Mouse (Mus musculus): ENCODE results near the gene Rcc1.
A peak's percentile ranks its signal among the peaks of the same experiment; 100 is the strongest.

Rcc1 gene

DNA sequence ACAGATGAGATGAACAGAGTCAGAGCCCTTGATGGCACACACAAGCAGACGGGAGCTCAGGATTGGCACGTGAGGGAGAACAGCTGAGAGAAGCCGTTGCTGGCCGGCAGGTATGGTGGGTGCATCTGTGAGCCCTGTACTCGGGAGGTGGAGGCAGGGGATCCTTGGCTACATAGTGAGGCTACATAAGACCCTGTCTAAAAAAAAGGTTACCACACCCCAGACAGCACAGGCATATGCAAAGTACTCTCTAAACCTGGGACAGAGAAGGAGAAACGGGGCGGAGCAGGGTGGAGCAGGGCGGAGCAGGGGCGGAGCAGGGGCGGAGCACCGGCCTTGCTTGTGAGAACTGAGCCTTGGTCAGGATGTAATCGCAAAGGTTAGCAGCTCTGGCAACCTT lies 2.8 kb upstream of the Rcc1 start:
- no peak for DNase-seq (ENCODE audit: extremely low spot score, low spot score)

DNA sequence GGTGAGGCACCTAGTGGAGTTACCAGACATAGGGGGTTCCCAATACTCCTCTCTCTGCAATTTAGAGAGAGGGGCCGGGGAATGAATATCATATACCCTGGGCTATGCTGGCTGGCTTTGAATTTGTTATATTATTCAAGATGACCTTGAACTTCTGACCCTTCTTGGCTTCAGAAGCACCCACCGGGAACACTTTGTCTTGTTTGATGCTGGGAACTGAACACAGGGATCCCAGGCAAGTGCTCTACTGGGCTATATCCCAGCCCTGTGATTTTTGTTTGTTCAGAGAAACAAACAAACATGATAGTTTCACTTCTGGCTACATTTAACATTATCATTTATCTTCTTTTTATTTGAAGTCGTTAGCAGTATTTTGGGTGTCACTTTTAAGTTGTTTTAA lies 2.0 kb upstream of the Rcc1 start:
- no peak for DNase-seq (ENCODE audit: extremely low spot score, low spot score)

DNA sequence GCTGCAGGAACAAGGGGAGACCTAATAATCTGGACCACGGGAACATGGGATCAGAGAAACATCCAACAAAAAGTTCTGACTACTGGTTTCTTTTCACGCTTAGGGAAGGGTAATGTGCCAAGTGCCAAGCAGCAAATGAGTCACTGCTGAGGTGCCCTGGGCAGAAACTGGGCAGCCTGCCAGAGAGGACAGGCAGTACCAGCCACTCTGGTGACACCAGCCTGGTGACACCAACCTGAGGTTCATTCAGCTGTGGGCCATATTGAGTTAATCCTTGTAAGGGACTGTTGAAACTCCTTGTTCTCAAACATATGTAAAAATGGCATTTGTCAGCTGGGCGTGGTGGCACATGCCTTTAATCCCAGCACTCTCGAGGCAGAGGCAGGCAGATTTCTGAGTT lies 1.2 kb upstream of the Rcc1 start:
- no peak for DNase-seq (ENCODE audit: extremely low spot score, low spot score)

- DNase-seq (ENCODE audit: extremely low spot score, low spot score): peak; percentile 42
Observed at GRCm38 (mm10) chr4:132352739-132353138, 666 bp downstream of the Rcc1 start.

- DNase-seq (ENCODE audit: extremely low spot score, low spot score): no peak
Observed at GRCm38 (mm10) chr4:132351401-132351800, 2.0 kb downstream of the Rcc1 start.

GRCm38 (mm10) chr4:132350854-132351253 lies 2.6 kb downstream of the Rcc1 start:
- DNase-seq (ENCODE audit: extremely low spot score, low spot score): no peak

DNA sequence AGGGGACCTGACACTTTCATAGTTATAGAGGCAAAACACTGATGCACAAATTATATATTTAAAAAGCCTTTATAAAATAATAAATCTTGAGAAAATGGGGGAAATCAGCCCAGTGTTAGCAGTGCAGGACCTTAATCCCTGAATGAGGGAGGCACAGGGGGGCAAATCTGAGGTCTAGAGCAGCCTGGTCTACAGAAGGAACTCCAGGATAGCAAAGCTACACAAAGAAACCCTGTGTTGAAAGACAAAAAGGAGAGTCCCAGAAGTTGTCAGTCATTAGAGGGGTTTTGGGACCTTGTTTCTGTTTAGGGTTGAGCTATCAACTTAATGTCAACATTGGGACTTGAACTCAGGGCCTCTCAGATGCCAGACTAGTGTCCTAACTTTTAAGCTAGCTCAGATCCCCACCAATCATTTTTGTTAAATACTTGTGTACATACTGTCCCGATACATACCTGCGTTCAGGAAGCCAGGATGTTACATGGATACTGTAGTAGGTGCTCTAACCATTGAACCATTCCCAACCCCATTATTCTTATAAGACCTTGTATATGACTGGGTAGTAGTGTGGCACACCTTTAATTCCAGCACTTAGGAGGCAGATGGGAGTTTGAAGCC lies 3.2 kb downstream of the Rcc1 start:
- DNase-seq (ENCODE audit: extremely low spot score, low spot score): no peak

- DNase-seq (ENCODE audit: extremely low spot score, low spot score): no peak
Observed at GRCm38 (mm10) chr4:132349495-132350122, 3.8 kb downstream of the Rcc1 start.

DNA sequence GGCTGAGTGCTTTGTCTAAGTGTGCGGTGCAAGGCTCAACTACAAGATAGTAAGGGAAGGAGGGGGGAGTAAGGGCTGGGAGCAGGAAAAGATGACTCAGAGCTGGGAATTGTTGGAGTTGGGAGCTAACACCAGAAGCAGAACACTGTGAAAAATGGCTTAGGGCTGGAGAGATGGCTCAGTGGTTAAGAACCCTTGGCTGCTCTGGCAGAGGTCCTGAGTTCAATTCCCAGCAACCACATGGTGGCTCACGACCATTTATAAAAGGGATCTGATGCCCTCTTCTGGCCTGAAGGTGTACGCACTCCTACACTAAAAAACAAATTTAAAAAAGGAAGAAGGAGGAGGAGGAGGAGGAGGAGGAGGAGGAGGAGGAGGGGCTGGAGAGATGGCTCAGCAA lies 6.7 kb downstream of the Rcc1 start:
- no peak for DNase-seq (ENCODE audit: extremely low spot score, low spot score)

- no peak for DNase-seq (ENCODE audit: extremely low spot score, low spot score)
Observed at GRCm38 (mm10) chr4:132346261-132346660, 7.1 kb downstream of the Rcc1 start.

- DNase-seq (ENCODE audit: extremely low spot score, low spot score): no peak
Observed at GRCm38 (mm10) chr4:132345843-132346212, 7.6 kb downstream of the Rcc1 start.

- peak; percentile 99 for DNase-seq (ENCODE audit: extremely low spot score, low spot score)
Observed at GRCm38 (mm10) chr4:132345135-132345842, 8.1 kb downstream of the Rcc1 start.

- no peak for DNase-seq (ENCODE audit: extremely low spot score, low spot score)
Observed at GRCm38 (mm10) chr4:132344403-132345134, 8.8 kb downstream of the Rcc1 start.

- DNase-seq (ENCODE audit: extremely low spot score, low spot score): no peak
Observed at GRCm38 (mm10) chr4:132341451-132341850, 12.0 kb downstream of the Rcc1 start.

DNA sequence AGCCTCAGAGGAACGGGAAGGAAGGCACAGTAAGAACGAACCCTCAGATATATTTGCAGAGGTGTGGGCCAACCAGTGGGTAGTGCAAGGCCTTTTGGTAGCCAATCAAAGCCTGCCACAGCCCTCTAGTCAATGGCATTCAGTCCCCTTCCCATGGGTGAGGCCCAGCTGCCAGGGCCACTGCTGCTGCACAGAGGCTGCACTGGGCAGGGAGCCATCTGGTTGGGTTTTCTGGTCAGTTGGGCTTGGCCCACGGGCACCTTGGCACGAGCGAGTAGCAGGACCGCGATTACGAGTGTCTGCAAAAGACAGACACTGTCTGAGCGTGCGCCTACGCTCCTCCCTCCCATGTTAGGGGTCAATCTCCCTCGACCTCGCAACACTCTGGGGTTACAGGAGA lies 14.5 kb downstream of the Rcc1 start:
- DNase-seq (ENCODE audit: extremely low spot score, low spot score): no peak

- no peak for DNase-seq (ENCODE audit: extremely low spot score, low spot score)
Observed at GRCm38 (mm10) chr4:132332880-132333279, 20.5 kb downstream of the Rcc1 start.

GRCm38 (mm10) chr4:132331960-132332359 lies 21.4 kb downstream of the Rcc1 start:
- no peak for DNase-seq (ENCODE audit: extremely low spot score, low spot score)

DNA sequence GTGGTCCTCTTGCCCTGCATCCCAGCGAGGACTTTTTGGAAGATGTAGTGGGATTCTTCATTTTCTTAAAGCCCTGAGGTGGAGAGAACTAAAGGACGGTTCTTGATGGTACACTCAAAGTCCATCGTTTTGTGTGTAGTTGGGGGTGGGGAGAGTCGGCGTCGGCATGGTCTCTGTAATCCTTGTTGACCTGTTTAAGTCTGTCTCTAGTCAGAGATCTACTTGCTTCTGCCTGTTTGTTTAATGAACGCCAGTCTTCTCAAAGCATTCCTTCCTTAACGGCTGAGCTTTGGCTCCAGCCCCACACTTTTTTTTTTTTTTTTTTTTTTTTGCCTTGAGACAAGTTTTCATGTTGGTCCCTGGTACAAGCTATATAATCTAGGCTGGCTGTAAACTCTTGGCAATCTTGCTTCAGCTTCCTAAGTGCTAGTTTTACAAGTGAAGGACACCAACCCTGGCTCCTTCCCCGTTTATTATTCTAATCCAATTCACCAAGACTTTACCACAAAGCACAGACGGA lies 23.5 kb downstream of the Rcc1 start:
- DNase-seq (ENCODE audit: extremely low spot score, low spot score): no peak

GRCm38 (mm10) chr4:132329115-132329834 lies 24.1 kb downstream of the Rcc1 start, which contains the start of gene Trnau1ap:
Trnau1ap (minus strand) TSS chr4:132329538.
- DNase-seq (ENCODE audit: extremely low spot score, low spot score): peak; percentile 95

DNA sequence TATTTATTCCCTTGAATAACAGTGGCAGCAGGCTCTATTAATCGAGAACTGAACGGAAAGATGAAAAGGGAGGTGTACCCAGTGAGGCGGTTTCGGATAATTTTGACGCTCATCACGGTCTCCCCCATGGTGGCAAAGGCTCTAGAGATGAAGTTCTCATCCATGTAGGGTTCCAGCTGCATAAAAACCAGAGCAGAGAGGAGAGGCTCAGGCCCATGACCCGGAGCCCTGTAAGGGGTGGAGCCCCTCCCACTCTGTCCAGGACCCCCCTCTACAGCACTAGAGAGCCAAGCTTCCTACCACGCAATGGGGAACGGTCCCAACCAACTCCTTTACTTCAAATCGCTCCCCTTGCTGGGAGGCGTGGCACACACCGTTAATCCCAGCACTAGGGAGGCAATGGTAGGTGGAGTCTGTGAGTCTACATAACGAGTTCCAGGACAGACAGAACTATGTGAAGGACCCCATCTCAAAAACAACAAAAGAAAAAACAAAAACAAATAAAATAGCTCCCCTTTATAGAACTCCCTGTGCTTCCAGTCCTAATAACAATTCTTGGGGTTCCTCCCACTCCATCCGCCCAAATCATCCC lies 24.9 kb downstream of the Rcc1 start:
- DNase-seq (ENCODE audit: extremely low spot score, low spot score): no peak

GRCm38 (mm10) chr4:132326481-132326880 lies 26.9 kb downstream of the Rcc1 start:
- no peak for DNase-seq (ENCODE audit: extremely low spot score, low spot score)
